Mouse (Mus musculus) neural tube, embryonic 11.5 days (tissue): ENCODE data around the gene Aoc2. TPM values are rescaled to one million over a fixed set of nuclear protein-coding genes. Genes with fewer than 3 reads are reported as not detected.

Experiments
- ATAC-seq: fragments of 200-750 bp; cut with Nextera tagmentation; 2 replicates; pipeline ENCODE4 v1.8.0; 2017; ENCODE audit warnings: moderate number of reproducible peaks, mild to moderate bottlenecking, moderate TSS enrichment, moderate library complexity; ENCODE audit not compliant: insufficient read depth, low FRiP score, low TSS enrichment
- DNase-seq: peaks from one replicate; pipeline ENCODE4 v3.0.0-alpha.2; 2015; ENCODE audit warnings: low spot score
- H3K27ac ChIP-seq: fragments of 300-500 bp; sonication (generic); 2 replicates; pipeline ENCODE4 v1.5.1; 2014; ENCODE audit warnings: low read depth, mild to moderate bottlenecking, low read length
- H3K27me3 ChIP-seq: fragments of 300-500 bp; sonication (generic); 2 replicates; pipeline ENCODE4 v1.6.1; 2014; ENCODE audit warnings: mild to moderate bottlenecking, low read length, mixed read lengths; ENCODE audit not compliant: control insufficient read depth, insufficient read depth
- H3K36me3 ChIP-seq: fragments of 300-500 bp; sonication (generic); 2 replicates; pipeline ENCODE4 v1.6.1; 2014; ENCODE audit warnings: mild to moderate bottlenecking, low read length, moderate library complexity, mixed read lengths; ENCODE audit not compliant: control insufficient read depth, insufficient read depth
- H3K4me1 ChIP-seq: fragments of 300-500 bp; sonication (generic); 2 replicates; pipeline ENCODE4 v1.6.1; 2014; ENCODE audit warnings: low read length, mixed read lengths; ENCODE audit not compliant: control insufficient read depth, insufficient read depth
- H3K4me2 ChIP-seq: fragments of 300-500 bp; sonication (generic); 2 replicates; pipeline ENCODE4 v1.6.1; 2014; ENCODE audit warnings: low read depth, mild to moderate bottlenecking, moderate library complexity
- H3K4me3 ChIP-seq: fragments of 300-500 bp; sonication (generic); 2 replicates; pipeline ENCODE4 v1.5.1; 2014; ENCODE audit warnings: low read depth, low read length
- H3K9ac ChIP-seq: fragments of 300-500 bp; sonication (generic); 2 replicates; pipeline ENCODE4 v1.6.1; 2014; ENCODE audit warnings: mild to moderate bottlenecking, low read length
- H3K9me3 ChIP-seq: fragments of 300-500 bp; sonication (generic); 2 replicates; pipeline ENCODE4 v1.6.1; 2016; ENCODE audit warnings: low read length; ENCODE audit not compliant: control insufficient read depth
- WGBS: fragments of 180-500 bp; shearing (Covaris S2); extraction: QIAGEN DNeasy Blood & Tissue Kit; methylation state at CpG from one replicate; pipeline ENCODE4 v1.1.7; 2014; 5-methylcytosine and 5-hydroxymethylcytosine counted together
- microRNA-seq: library from miRNA; unstranded; fragments of <30 nt; microRNA quantifications from one replicate; pipeline ENCODE4, GENCODE M21; 2016
- polyA plus RNA-seq: library from polyadenylated mRNA; unstranded; fragments of >200 nt; fragmentation: Nextera tagmentation; extraction: Ambion mirVana; gene quantifications from 2 replicates; pipeline ENCODE4 v1.2.1, GENCODE M21; 2014

Gene Aoc2
- polyA plus RNA-seq, 1 experiment from 2014 or later = 1.8 TPM

GRCm38 (mm10) chr11:101378926-101379325 is 54.1 kb downstream of the Aoc2 start:
- H3K4me1 ChIP-seq = no peaks in the 10 kb centered on the region
- no peaks in the 10 kb centered on the region for H3K36me3 ChIP-seq
- DNase-seq (no peak), ATAC-seq (no peak)
- no peak overlapping the region for H3K4me3 ChIP-seq
- no peak overlapping the region for H3K9ac ChIP-seq
- WGBS = 84% methylated on average over 6 of the region's 6 CpGs
- no peak overlapping the region for H3K27ac ChIP-seq
- no peak overlapping the region for H3K4me2 ChIP-seq
- no peaks in the 10 kb centered on the region for H3K9me3 ChIP-seq
- no peaks in the 10 kb centered on the region for H3K27me3 ChIP-seq

Small RNA genes lying within 50 kb of the gene (microRNA-seq; reads per million reads assigned to microRNA genes)
- not detected for gene Gm25593

Other genes with a start within 250 kb of the Aoc2 start
- gene Hsd17b1, start 246.7 kb upstream of the Aoc2 start, polyA plus RNA-seq = not detected in 2 replicates
- 55.5 and 55.9 TPM in 2 replicates for gene Coasy, start 242.5 kb upstream of the Aoc2 start, polyA plus RNA-seq
- gene Mlx, start 237.8 kb upstream of the Aoc2 start, polyA plus RNA-seq = 55.6 and 61.6 TPM in 2 replicates
- gene Psmc3ip, start 229.6 kb upstream of the Aoc2 start, polyA plus RNA-seq = 49.3 and 50.8 TPM in 2 replicates
- 14.3 and 14.4 TPM in 2 replicates for gene Retreg3, start 205.2 kb upstream of the Aoc2 start, polyA plus RNA-seq
- 111 and 116 TPM in 2 replicates for gene Tubg1, start 205.1 kb upstream of the Aoc2 start, polyA plus RNA-seq
- gene Tubg2, start 169.2 kb upstream of the Aoc2 start, polyA plus RNA-seq = 6.2 and 6.9 TPM in 2 replicates
- gene Cntnap1, start 154.5 kb upstream of the Aoc2 start, polyA plus RNA-seq = 0.94 and 1.0 TPM in 2 replicates
- gene Plekhh3, start 153.7 kb upstream of the Aoc2 start, polyA plus RNA-seq = 9.2 and 11.8 TPM in 2 replicates
- gene Ccr10, start 149.6 kb upstream of the Aoc2 start, polyA plus RNA-seq = 0.14 and 0.44 TPM in 2 replicates
- gene Ezh1, start 98.6 kb upstream of the Aoc2 start, polyA plus RNA-seq = 11.2 and 12.4 TPM in 2 replicates
- 72.6 and 73.3 TPM in 2 replicates for gene Ramp2, start 79.0 kb upstream of the Aoc2 start, polyA plus RNA-seq
- gene Vps25, start 71.4 kb upstream of the Aoc2 start, polyA plus RNA-seq = 124 and 126 TPM in 2 replicates
- gene Wnk4, start 64.5 kb upstream of the Aoc2 start, polyA plus RNA-seq = 6.4 and 7.6 TPM in 2 replicates
- 1.6 and 2.5 TPM in 2 replicates for gene Cntd1, start 46.1 kb upstream of the Aoc2 start, polyA plus RNA-seq
- gene Coa3, start 45.9 kb upstream of the Aoc2 start, polyA plus RNA-seq = 190 and 196 TPM in 2 replicates
- 174 and 177 TPM in 2 replicates for gene Becn1, start 22.8 kb upstream of the Aoc2 start, polyA plus RNA-seq
- gene Psme3, start 8.8 kb upstream of the Aoc2 start, polyA plus RNA-seq = 154 and 157 TPM in 2 replicates
- gene Aoc3, start 5.5 kb downstream of the Aoc2 start, polyA plus RNA-seq = not detected in 2 replicates
- not detected in 2 replicates for gene G6pc, start 42.5 kb downstream of the Aoc2 start, polyA plus RNA-seq
- gene Aarsd1, start 92.6 kb downstream of the Aoc2 start, polyA plus RNA-seq = 87.8 and 92.8 TPM in 2 replicates
- 9.9 and 12.5 TPM in 2 replicates for gene Gm27029, start 99.7 kb downstream of the Aoc2 start, polyA plus RNA-seq
- gene Rundc1, start 100.0 kb downstream of the Aoc2 start, polyA plus RNA-seq = 18.0 and 18.6 TPM in 2 replicates
- 6.9 and 7.1 TPM in 2 replicates for gene Ptges3l, start 100.3 kb downstream of the Aoc2 start, polyA plus RNA-seq
- 389 and 414 TPM in 2 replicates for gene Rpl27, start 117.2 kb downstream of the Aoc2 start, polyA plus RNA-seq
- gene Ifi35, start 123.3 kb downstream of the Aoc2 start, polyA plus RNA-seq = 2.4 and 3.1 TPM in 2 replicates
- 43.9 and 49.0 TPM in 2 replicates for gene Rnd2, start 139.9 kb downstream of the Aoc2 start, polyA plus RNA-seq
- gene Vat1, start 141.2 kb downstream of the Aoc2 start, polyA plus RNA-seq = 52.3 and 55.8 TPM in 2 replicates
- gene Brca1, start 226.9 kb downstream of the Aoc2 start, polyA plus RNA-seq = 20.3 and 20.4 TPM in 2 replicates
- 89.0 and 99.1 TPM in 2 replicates for gene Nbr1, start 227.1 kb downstream of the Aoc2 start, polyA plus RNA-seq